Mouse (Mus musculus) kidney, adult 2 months (tissue): ENCODE results near the gene Cog1.

ENCODE experiments used
- CTCF ChIP-seq: fragments of 200-500 bp; conservative IDR thresholded peaks from 2 replicates; pipeline ENCODE4 v1.5.1; 2011; ENCODE audit warnings: low read depth, mild to moderate bottlenecking, control low read depth, low read length, moderate library complexity, mixed read lengths; ENCODE audit not compliant: insufficient read depth, insufficient read length
- POLR2A ChIP-seq: fragments of 200-500 bp; IDR thresholded peaks from one replicate; pipeline ENCODE4 v1.6.1; 2011; ENCODE audit warnings: low read depth, low read length, control low read depth

DNA sequence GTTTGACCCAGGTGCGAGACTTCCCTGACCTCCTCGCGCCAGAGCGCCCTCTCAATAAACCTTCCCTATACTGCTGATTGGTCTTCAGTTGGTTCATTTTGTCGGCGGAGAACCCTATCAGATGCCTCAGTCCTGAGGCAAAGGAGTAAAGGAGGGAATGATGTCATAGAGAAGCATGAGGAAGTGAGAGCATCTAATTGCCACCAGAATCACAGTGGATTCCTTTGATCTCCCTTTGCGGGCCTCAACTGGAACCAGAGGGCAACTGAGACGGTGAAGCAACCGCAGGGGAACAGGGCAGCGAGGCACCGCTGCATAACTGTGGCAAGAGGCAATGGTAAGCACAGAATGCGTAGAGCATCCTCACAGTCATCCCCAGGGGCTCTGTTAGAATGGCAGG lies 10.3 kb upstream of the Cog1 start:
- TF ChIP-seq CTCF, result no peak
- TF ChIP-seq POLR2A, result no peak
